Mouse (Mus musculus) lung, embryonic 14.5 days (tissue): ENCODE measurements around the gene Abracl. TPM values are rescaled to one million over a fixed set of nuclear protein-coding genes. Genes with fewer than 3 reads are reported as not detected.

ENCODE experiments used
- ATAC-seq: fragments of 200-750 bp; cut with Nextera tagmentation; 2 replicates; pipeline ENCODE4 v1.8.0; 2017; ENCODE audit warnings: mild to moderate bottlenecking, moderate TSS enrichment, moderate library complexity; ENCODE audit not compliant: insufficient read depth
- DNase-seq: peaks from one replicate; pipeline ENCODE4 v3.0.0-alpha.2; 2015
- H3K27ac ChIP-seq: fragments of 300-500 bp; sonication (generic); 2 replicates; pipeline ENCODE4 v1.5.1; 2014; ENCODE audit warnings: low read depth, mild to moderate bottlenecking, moderate library complexity
- H3K27me3 ChIP-seq: fragments of 300-500 bp; sonication (generic); 2 replicates; pipeline ENCODE4 v1.6.1; 2014; ENCODE audit warnings: low read length, control low read depth; ENCODE audit not compliant: insufficient read depth
- H3K36me3 ChIP-seq: fragments of 300-500 bp; sonication (generic); 2 replicates; pipeline ENCODE4 v1.6.1; 2014; ENCODE audit warnings: control low read depth; ENCODE audit not compliant: insufficient read depth
- H3K4me1 ChIP-seq: fragments of 300-500 bp; sonication (generic); 2 replicates; pipeline ENCODE4 v1.6.1; 2014; ENCODE audit warnings: antibody characterized with exemption, control low read depth; ENCODE audit not compliant: insufficient read depth
- H3K4me2 ChIP-seq: fragments of 300-500 bp; sonication (generic); 2 replicates; pipeline ENCODE4 v1.6.1; 2014; ENCODE audit warnings: mild to moderate bottlenecking
- H3K4me3 ChIP-seq: fragments of 300-500 bp; sonication (generic); 2 replicates; pipeline ENCODE4 v1.5.1; 2014; ENCODE audit warnings: low read depth, low read length
- H3K9ac ChIP-seq: fragments of 300-500 bp; sonication (generic); 2 replicates; pipeline ENCODE4 v1.6.1; 2014
- H3K9me3 ChIP-seq: fragments of 300-500 bp; sonication (generic); 2 replicates; pipeline ENCODE4 v1.6.1; 2016; ENCODE audit warnings: low read depth, low read length, control low read depth
- CTCF ChIP-seq: IDR thresholded peaks from 2 replicates; pipeline ENCODE4 v1.5.1; 2016; ENCODE audit warnings: antibody characterized with exemption, low read depth
- WGBS: fragments of 180-500 bp; shearing (Covaris S2); extraction: QIAGEN DNeasy Blood & Tissue Kit; methylation state at CpG from one replicate; pipeline ENCODE4 v1.1.7; 2014; 5-methylcytosine and 5-hydroxymethylcytosine counted together
- polyA plus RNA-seq: library from polyadenylated mRNA; unstranded; fragments of >200 nt; fragmentation: Nextera tagmentation; extraction: Ambion mirVana; gene quantifications from 2 replicates; pipeline ENCODE4 v1.2.1, GENCODE M21; 2014

Abracl gene
- polyA plus RNA-seq, 1 experiment from 2014 or later, result 142 TPM

- WGBS, result under 1% methylated on average over 83 of the region's 90 CpGs
- TF ChIP-seq CTCF, result no peak
- no peaks in the 10 kb centered on the region for H3K36me3 ChIP-seq
These were observed 32.8 kb upstream of the Abracl start, which contains the start of gene Reps1 for GRCm38 (mm10) chr10:18055696-18056390. Gene Reps1 (plus strand): TSS chr10:18055861.

GRCm38 (mm10) chr10:18055009-18055695 is 32.1 kb upstream of the Abracl start:
- Histone ChIP-seq H3K9ac (peak overlapping the region; percentile 93), H3K27me3 (no peaks in the 10 kb centered on the region), H3K4me3 (peak overlapping the region; percentile 97), H3K4me1 (peaks cover 6% of the 10 kb centered on the region), H3K4me2 (peak overlapping the region; percentile 82), H3K36me3 (no peaks in the 10 kb centered on the region), H3K9me3 (no peaks in the 10 kb centered on the region), H3K27ac (peak overlapping the region; percentile 91)
- ATAC-seq (peak; percentile 98), DNase-seq (peak; percentile 91)
- TF ChIP-seq CTCF, result peak; percentile 49
- WGBS, result 2% methylated on average over 56 of the region's 61 CpGs

More at GRCm38 (mm10) chr10:18055696-18056390, 32.8 kb upstream of the Abracl start, which contains the start of gene Reps1:
- Histone ChIP-seq H3K9ac (peak within 1 kb of the TSS; percentile 93), H3K27ac (peak within 1 kb of the TSS; percentile 91), H3K4me2 (peak within 1 kb of the TSS; percentile 82), H3K4me3 (peak within 1 kb of the TSS; percentile 97), H3K27me3 (no peaks in the 10 kb centered on the region), H3K4me1 (peaks cover 6% of the 10 kb centered on the region), H3K9me3 (no peaks in the 10 kb centered on the region)
- peak; percentile 82 for ATAC-seq
- DNase-seq, result peak; percentile 70

GRCm38 (mm10) chr10:18047380-18048146 is 24.5 kb upstream of the Abracl start:
- DNase-seq, result no peak
- no peak for TF ChIP-seq CTCF
- Histone ChIP-seq H3K9me3 (no peaks in the 10 kb centered on the region), H3K4me3 (no peak overlapping the region), H3K27ac (no peak overlapping the region), H3K4me2 (no peak overlapping the region), H3K9ac (no peak overlapping the region), H3K36me3 (no peaks in the 10 kb centered on the region), H3K4me1 (no peaks in the 10 kb centered on the region), H3K27me3 (no peaks in the 10 kb centered on the region)
- ATAC-seq, result no peak
- 30% methylated on average over 10 of the region's 10 CpGs for WGBS

- H3K4me3 ChIP-seq, result no peak overlapping the region
- no peak overlapping the region for H3K27ac ChIP-seq
- no peaks in the 10 kb centered on the region for H3K27me3 ChIP-seq
- no peak overlapping the region for H3K4me2 ChIP-seq
- ATAC-seq (no peak), DNase-seq (no peak)
- H3K9me3 ChIP-seq, result no peaks in the 10 kb centered on the region
- no peak for TF ChIP-seq CTCF
- H3K36me3 ChIP-seq, result no peaks in the 10 kb centered on the region
- H3K4me1 ChIP-seq, result no peaks in the 10 kb centered on the region
- H3K9ac ChIP-seq, result no peak overlapping the region
These were observed 23.3 kb upstream of the Abracl start for GRCm38 (mm10) chr10:18046380-18046779.

GRCm38 (mm10) chr10:18036849-18037248 is 13.8 kb upstream of the Abracl start:
- H3K4me2 ChIP-seq, result no peak overlapping the region
- no peaks in the 10 kb centered on the region for H3K4me1 ChIP-seq
- DNase-seq (no peak), ATAC-seq (peak; percentile 8; the same call in 1 of the 2 replicates)
- H3K36me3 ChIP-seq, result no peaks in the 10 kb centered on the region
- no peaks in the 10 kb centered on the region for H3K27me3 ChIP-seq
- TF ChIP-seq CTCF, result no peak
- H3K9ac ChIP-seq, result no peak overlapping the region
- no peaks in the 10 kb centered on the region for H3K9me3 ChIP-seq
- WGBS, result 16% methylated on average over 5 of the region's 5 CpGs
- H3K27ac ChIP-seq, result no peak overlapping the region
- H3K4me3 ChIP-seq, result no peak overlapping the region

GRCm38 (mm10) chr10:18034408-18034807 is 11.3 kb upstream of the Abracl start:
- H3K36me3 ChIP-seq, result no peaks in the 10 kb centered on the region
- ATAC-seq (no peak), DNase-seq (no peak)
- TF ChIP-seq CTCF, result no peak
- WGBS, result 79% methylated on average over 4 of the region's 4 CpGs
- H3K27me3 ChIP-seq, result no peaks in the 10 kb centered on the region
- no peak overlapping the region for H3K4me2 ChIP-seq
- no peak overlapping the region for H3K27ac ChIP-seq
- no peak overlapping the region for H3K4me3 ChIP-seq
- H3K9ac ChIP-seq, result no peak overlapping the region
- H3K4me1 ChIP-seq, result no peaks in the 10 kb centered on the region
- H3K9me3 ChIP-seq, result no peaks in the 10 kb centered on the region
